Mouse (Mus musculus) left cerebral cortex, adult 18-20 months (tissue): ENCODE measurements around the gene Sptbn4. TPM values are rescaled to one million over a fixed set of nuclear protein-coding genes. Genes with fewer than 3 reads are reported as not detected.

ENCODE experiments used
- DNase-seq, 2 experiments: peaks; one replicate each; pipeline ENCODE4 v3.0.0; 2021 to 2022; ENCODE audit warnings: low spot score in 2 of 2, mixed read lengths in 1 of 2
- total RNA-seq, 2 experiments: library from RNA; stranded (reverse); gene quantifications; 2 replicates each; pipeline ENCODE4 v1.2.3; 2021

Sptbn4 gene
- total RNA-seq, 2 experiments from 2014 or later = 139 to 142 TPM

- peak; percentile 76 to 87 for DNase-seq
Observed at GRCm38 (mm10) chr7:27355745-27356240, 91.7 kb downstream of the Sptbn4 start, which contains the start of gene Shkbp1. Gene Shkbp1 (minus strand): TSS chr7:27356019.

GRCm38 (mm10) chr7:27355261-27355660, 92.2 kb downstream of the Sptbn4 start:
- no peak for DNase-seq

- no peak for DNase-seq
Observed at GRCm38 (mm10) chr7:27354783-27355182, 92.7 kb downstream of the Sptbn4 start.

DNA sequence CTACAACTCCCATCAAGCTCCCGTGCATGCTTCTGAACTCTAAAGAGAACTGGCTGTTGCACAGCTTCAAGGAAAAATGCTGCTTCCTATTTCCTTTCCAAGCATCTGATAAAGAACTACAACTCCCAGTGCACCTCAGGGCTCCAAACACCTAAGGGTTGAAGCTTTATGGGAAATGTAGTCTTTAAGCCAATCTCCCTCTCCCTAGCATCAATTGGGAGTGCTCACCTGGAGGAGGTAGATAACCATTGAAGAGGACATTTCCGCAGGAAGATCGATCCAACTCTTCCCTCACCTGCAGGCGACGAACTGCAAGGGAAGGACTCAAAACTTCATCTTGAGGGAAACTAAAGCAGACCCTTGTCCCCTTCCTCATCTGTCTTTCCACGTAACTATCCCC, 93.3 kb downstream of the Sptbn4 start:
- no peak for DNase-seq

GRCm38 (mm10) chr7:27345444-27345843, 102.0 kb downstream of the Sptbn4 start:
- no peak for DNase-seq

- no peak for DNase-seq
Observed at GRCm38 (mm10) chr7:27342595-27342994, 104.9 kb downstream of the Sptbn4 start.

DNA sequence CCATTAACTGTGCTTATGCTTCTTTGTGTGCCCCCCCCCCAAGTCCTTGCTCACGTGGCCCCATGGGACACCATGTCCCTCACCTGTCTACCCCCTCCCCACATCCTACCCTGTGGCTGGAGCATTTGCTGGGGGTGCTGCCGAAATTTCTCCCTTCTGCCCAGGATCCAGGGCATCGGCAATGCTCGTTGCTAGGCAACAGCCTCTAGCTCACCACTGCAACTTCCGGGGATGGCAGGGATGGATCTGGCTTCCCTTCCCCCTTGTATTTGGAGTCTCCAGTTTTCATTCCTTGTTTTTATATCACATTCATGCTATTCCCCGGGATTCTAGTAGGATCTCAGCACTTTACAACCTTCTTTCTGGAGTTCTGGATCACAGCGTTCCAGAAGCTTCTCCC, 108.0 kb downstream of the Sptbn4 start:
- DNase-seq = peak; percentile 62 to 71

GRCm38 (mm10) chr7:27339114-27339513, 108.4 kb downstream of the Sptbn4 start:
- DNase-seq = peak in 1 of 2 experiments; percentile 55

DNA sequence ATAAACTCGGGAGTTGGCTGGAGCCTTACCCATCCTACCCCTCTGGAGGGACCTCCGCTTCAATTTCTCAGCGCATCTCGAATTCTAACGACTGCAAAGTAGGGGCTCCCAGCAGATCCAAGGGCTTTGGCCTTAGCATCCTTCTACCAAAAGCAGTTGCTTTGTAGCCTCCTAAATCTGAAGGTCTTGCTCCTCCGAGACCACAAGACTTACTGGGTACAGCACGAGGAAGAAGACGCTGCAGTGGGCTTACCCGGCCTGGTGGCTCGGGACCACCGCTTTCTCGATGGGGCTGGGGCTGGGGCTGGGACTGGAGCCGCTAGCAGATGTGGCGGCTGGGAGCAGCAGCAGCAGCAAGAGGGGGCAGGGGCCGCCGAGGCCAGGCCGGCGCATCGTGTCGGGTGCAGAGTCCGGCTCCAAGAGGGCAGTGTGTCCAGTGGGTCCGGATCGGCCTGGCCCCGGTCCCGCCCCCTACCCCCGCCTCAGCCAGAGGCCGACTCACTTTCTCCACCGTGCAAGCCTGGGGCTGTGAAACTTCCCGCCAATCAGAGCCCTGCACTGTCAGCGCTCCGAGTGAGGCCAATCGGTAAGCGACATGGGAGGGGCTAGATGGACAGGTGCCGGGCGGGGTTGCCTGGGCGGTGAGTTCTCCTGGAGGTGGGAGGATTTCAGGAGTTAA, 110.2 kb downstream of the Sptbn4 start, which contains the start of gene Ltbp4:
Ltbp4 (minus strand) TSS at position 518 of the 679 bp plus-strand sequence.
- no peak for DNase-seq

DNA sequence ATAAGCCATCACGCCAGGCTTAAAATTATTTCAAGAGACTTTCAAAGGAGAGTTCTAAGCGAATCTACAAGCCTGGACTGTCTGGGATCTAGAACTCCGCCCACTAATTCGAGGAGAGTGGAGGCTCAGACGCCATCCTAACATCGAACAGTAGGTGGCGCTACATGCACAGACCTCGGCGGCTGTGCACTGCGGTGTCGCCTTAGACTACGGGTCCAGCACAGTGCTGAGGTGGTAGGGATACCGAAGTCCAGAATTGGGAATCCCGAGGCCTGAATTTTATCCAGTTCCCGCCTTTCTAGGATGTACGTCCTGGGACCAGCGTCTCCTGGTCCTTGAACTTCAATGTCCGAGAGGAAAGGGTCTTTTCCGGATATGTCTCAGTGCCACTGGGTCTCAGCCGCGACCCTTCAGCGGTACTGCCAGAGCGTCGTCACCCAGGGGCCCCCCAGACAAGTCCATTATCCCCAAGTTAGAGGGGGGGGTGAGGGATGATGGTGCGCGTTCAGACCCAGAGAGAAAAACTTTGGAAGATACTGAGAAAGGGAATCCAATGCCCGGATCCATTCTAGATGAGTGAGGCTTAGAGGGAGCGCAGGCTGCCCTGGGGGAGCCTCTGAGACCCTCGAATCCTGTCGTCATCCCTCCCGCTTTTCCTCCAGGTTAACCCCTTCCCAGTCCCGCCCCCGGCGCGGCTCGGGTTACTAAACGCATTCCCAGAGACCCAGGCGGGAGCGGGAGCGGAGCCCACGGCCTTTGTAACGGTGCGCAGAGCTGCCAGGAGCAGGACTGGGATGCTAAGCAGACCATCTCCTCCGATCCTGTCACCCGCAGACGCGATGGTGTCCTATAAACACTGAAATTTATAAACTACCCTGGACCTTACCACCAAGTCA, 111.3 kb downstream of the Sptbn4 start:
- DNase-seq = peak; percentile 93 to 97

- no peak for DNase-seq
Observed at GRCm38 (mm10) chr7:27335011-27335720, 112.3 kb downstream of the Sptbn4 start.

DNA sequence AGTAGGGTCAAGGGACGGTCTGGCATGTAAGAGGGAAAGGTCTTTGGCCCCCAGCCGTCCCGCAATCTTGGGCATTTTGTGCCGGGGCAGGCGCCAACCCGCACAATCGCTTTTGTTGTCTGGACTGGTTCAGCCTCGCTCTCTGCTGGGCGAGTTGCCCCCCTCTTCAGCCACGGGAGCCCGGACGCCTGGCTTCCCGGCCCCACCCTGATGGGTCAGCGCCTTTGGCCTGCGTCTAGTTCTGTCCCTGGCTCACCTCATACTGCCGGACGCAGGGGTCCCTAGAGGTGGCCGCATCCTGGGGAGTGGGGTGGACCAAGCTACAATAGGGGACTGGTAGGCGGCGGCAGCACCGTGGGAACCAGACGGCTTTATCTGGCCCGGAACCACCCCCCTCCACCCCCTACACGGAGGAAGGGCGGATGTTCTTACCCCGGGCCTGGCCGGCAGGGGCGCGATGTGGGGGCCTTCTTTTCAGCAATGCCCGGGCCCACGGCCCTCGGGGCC, 113.0 kb downstream of the Sptbn4 start:
- no peak for DNase-seq

GRCm38 (mm10) chr7:27333316-27333941, 114.1 kb downstream of the Sptbn4 start:
- no peak for DNase-seq

- peak; percentile 76 to 83 for DNase-seq
Observed at GRCm38 (mm10) chr7:27332353-27333199, 114.9 kb downstream of the Sptbn4 start.

- no peak for DNase-seq
Observed at GRCm38 (mm10) chr7:27331854-27332253, 115.6 kb downstream of the Sptbn4 start.

- peak in 1 of 2 experiments; percentile 47 for DNase-seq
Observed at GRCm38 (mm10) chr7:27331541-27331851, 116.0 kb downstream of the Sptbn4 start.

DNA sequence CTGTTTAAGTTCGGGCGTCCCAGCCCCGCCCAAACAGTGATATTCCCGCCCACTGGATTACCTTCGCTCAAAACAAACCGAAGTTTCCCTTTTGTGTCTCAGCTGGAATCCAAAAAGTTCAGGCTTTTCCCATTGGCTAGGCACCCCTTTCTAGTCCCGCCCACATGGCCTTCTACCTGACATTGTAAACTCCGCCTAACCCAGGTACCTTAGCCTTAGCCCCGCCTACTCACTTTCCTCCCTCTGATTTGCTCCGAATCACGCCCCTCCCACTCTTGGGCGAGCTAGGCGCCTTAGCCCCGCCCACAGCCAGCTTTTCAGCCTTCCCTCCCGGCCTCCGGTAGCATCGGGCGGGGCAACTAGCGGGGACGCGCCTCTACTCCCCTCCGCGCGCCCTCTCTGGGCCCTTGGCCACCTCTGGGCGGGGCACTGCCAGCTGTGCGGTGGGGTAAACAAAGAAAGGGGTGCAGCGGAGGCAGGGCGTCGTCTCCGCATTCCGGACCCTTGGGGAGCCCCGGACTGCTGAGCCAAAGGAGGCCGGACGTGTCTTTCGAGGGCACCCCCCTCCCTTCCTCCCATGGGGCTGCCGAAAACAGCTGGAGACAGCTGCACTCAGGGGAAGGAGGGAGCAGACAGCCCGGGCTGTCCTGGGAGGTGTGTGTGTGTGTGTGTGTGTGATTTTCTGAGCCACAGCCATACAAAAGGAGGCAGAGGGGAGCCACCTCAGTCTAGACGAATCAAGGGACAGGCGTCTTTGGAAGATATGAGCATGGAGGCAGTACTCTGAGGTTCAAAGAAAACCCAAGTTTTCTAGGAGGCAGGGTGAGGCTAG, 116.6 kb downstream of the Sptbn4 start:
- peak in 1 of 2 experiments; percentile 55 for DNase-seq

DNA sequence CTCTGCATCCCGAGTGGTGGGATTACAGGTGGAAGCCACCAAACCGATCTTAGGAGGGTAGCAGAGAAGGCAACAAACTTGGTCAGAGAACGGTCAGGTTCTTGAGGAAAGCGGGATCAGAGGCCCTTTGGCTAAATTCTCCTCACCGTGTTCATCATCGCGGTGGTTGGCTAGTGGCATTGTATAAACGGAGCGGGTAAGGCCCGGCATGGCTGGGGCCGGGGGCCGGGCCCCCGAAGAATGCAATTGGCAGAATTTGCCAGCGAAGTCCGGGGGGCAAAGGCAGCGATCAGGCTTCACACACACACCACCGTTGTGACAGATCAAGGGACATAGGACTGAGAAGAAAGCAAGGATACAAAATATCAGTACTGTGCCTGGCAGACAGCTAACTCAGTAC, 117.5 kb downstream of the Sptbn4 start:
- DNase-seq = no peak
